Mouse (Mus musculus): ENCODE results near the gene Atp5j2. TPM values are rescaled to one million over a fixed set of nuclear protein-coding genes. Genes with fewer than 3 reads are reported as not detected.

The Atp5j2 gene
- total and polyA plus RNA-seq, 3 experiments, result 493 to 733 (median 543) TPM

DNA sequence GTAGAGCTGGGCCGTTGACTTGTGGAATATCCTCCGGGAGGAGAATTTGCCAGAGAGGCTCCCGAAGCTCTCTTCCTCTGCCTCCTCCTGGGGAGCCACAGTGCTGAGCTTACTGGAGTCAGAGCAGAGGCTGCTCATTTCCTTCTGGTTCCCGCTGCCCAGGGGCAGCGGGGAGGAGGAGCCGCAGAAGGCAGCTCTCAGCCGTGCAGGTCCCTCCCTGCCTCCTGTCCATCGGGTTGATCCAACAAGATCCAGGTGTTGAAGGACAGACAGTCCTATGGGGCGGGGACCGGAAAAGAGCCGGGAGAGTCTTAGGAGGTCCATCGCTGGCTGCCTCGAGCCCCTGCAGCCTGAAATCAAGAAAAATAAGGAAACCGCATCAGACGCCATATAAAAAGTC lies 26.7 kb downstream of the Atp5j2 start:
- Histone ChIP-seq H3K9ac (ENCODE audit: control insufficient read depth, low read depth, low read length, poor library complexity, severe bottlenecking) (no peak overlapping the region), H3K4me3 (ENCODE audit: control insufficient read depth in 1 of 2, insufficient read depth in 1 of 2, low read depth in 2 of 2, low read length in 2 of 2) (no peak overlapping the region), H3K9me3 (replicated peaks; ENCODE audit: insufficient read depth, low read length) (no peaks in the 10 kb centered on the region), H3K79me2 (ENCODE audit: control insufficient read depth, insufficient read depth, low read length, poor library complexity) (peaks cover 31% of the 10 kb centered on the region), H3K36me3 (ENCODE audit: control insufficient read depth in 1 of 2, insufficient read depth in 2 of 2, low read length in 2 of 2) (peaks cover 2 to 9% of the 10 kb centered on the region in 2 experiments), H3K27ac (ENCODE audit: control insufficient read depth, low read depth, low read length) (no peak overlapping the region), H3K4me1 (ENCODE audit: control insufficient read depth in 1 of 2, insufficient read depth in 2 of 2, low read length in 2 of 2) (peaks cover 0 to 10% of the 10 kb centered on the region in 2 experiments; a peak in 3 of 4 replicates), H3K27me3 (ENCODE audit: control insufficient read depth in 1 of 2, insufficient read depth in 2 of 2, low read length in 2 of 2) (no peaks in the 10 kb centered on the region)
- TF ChIP-seq EP300 (IDR thresholded peaks at IDR 0.05; ENCODE audit: low read depth in 1 of 2, low read length in 2 of 2) (no peak), ELF1 (IDR thresholded peaks at IDR 0.05; ENCODE audit: low read depth, low read length) (no peak), MYC (IDR thresholded peaks at IDR 0.05; ENCODE audit: low read depth, low read length) (no peak), MXI1 (IDR thresholded peaks at IDR 0.05; ENCODE audit: low read depth, low read length) (no peak), TCF12 (IDR thresholded peaks at IDR 0.05; ENCODE audit: low read depth, low read length) (no peak), TBP (IDR thresholded peaks at IDR 0.05; ENCODE audit: low read depth, low read length) (no peak), POLR2A (IDR thresholded peaks at IDR 0.05; ENCODE audit: control insufficient read depth in 1 of 2, insufficient read depth in 1 of 2, low read depth in 1 of 2, low read length in 2 of 2, poor library complexity in 1 of 2) (no peak), SIN3A (IDR thresholded peaks at IDR 0.05; ENCODE audit: low read length) (no peak), POLR2AphosphoS5 (IDR thresholded peaks at IDR 0.05; ENCODE audit: borderline replicate concordance, low read depth, low read length) (no peak), ZMIZ1 (IDR thresholded peaks at IDR 0.05; ENCODE audit: low read depth, low read length) (no peak), RCOR1 (IDR thresholded peaks at IDR 0.05; ENCODE audit: low read depth, low read length) (no peak), JUND (IDR thresholded peaks at IDR 0.05; ENCODE audit: low read depth, low read length) (no peak), E2F4 (IDR thresholded peaks at IDR 0.05; ENCODE audit: borderline replicate concordance, low read depth, low read length) (no peak)
- no peak for DNase-seq (ENCODE audit: low read depth, low spot score)

DNA sequence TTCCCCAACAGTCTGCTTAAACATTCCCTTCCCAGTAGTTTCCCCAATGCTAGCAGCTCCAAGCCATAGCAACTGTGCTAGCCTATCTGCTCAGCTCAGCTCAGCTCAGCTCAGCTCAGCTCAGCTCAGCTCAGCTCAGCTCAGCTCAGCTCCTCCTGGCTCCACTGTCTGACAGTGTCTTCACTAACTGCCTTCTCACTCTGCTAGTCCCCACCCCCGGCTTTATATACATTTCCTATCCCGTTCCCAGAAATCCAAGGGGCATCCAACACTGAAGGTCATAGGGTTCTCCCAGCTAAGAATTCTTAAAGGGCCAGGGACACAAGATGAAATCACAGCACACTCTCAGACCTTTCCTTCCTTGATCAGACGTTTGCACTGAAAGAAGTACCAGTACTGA lies 27.2 kb downstream of the Atp5j2 start:
- DNase-seq (ENCODE audit: low read depth, low spot score), result no peak
- H3K4me1 ChIP-seq (ENCODE audit: control insufficient read depth in 1 of 2, insufficient read depth in 2 of 2, low read length in 2 of 2), result peaks cover 0 to 10% of the 10 kb centered on the region in 2 experiments; a peak in 3 of 4 replicates
- H3K4me3 ChIP-seq (ENCODE audit: control insufficient read depth in 1 of 2, insufficient read depth in 1 of 2, low read depth in 2 of 2, low read length in 2 of 2), result no peak overlapping the region
- TF ChIP-seq ZC3H11A (IDR thresholded peaks at IDR 0.05; ENCODE audit: low read depth, low read length) (no peak), GABPA (IDR thresholded peaks at IDR 0.05; ENCODE audit: low read depth, low read length) (no peak), CHD1 (IDR thresholded peaks at IDR 0.05; ENCODE audit: low read depth, low read length) (no peak), MAZ (IDR thresholded peaks at IDR 0.05; ENCODE audit: low read depth, low read length) (no peak), ZNF384 (IDR thresholded peaks at IDR 0.05; ENCODE audit: low read depth, low read length) (no peak), MYC (IDR thresholded peaks at IDR 0.05; ENCODE audit: low read depth, low read length) (no peak), BHLHE40 (IDR thresholded peaks at IDR 0.05; ENCODE audit: borderline replicate concordance, low read depth, low read length) (no peak), MXI1 (IDR thresholded peaks at IDR 0.05; ENCODE audit: low read depth, low read length) (no peak), MAFK (IDR thresholded peaks at IDR 0.05; ENCODE audit: borderline replicate concordance, low read depth, low read length) (no peak), MYB (IDR thresholded peaks at IDR 0.05; ENCODE audit: low read depth, low read length) (no peak), USF1 (IDR thresholded peaks at IDR 0.05; ENCODE audit: low read depth, low read length) (no peak), NELFE (IDR thresholded peaks at IDR 0.05; ENCODE audit: low read depth, low read length) (no peak), RAD21 (IDR thresholded peaks at IDR 0.05; ENCODE audit: low read depth, low read length) (no peak), CHD2 (IDR thresholded peaks at IDR 0.05; ENCODE audit: low read length) (no peak), UBTF (IDR thresholded peaks at IDR 0.05; ENCODE audit: borderline replicate concordance, insufficient read depth, low read depth, low read length) (no peak), SMC3 (IDR thresholded peaks at IDR 0.05; ENCODE audit: low read depth, low read length) (no peak), POLR2AphosphoS2 (IDR thresholded peaks at IDR 0.05; ENCODE audit: low read length) (no peak), MEF2A (IDR thresholded peaks at IDR 0.05; ENCODE audit: extremely low read depth, insufficient replicate concordance, low read depth, low read length, poor library complexity, severe bottlenecking) (no peak), EP300 (IDR thresholded peaks at IDR 0.05; ENCODE audit: low read depth in 1 of 2, low read length in 2 of 2) (no peak), TBP (IDR thresholded peaks at IDR 0.05; ENCODE audit: low read depth, low read length) (no peak)
- H3K9me3 ChIP-seq (replicated peaks; ENCODE audit: insufficient read depth, low read length), result no peaks in the 10 kb centered on the region
- peaks cover 2 to 9% of the 10 kb centered on the region in 2 experiments for H3K36me3 ChIP-seq (ENCODE audit: control insufficient read depth in 1 of 2, insufficient read depth in 2 of 2, low read length in 2 of 2)
- peaks cover 31% of the 10 kb centered on the region for H3K79me2 ChIP-seq (ENCODE audit: control insufficient read depth, insufficient read depth, low read length, poor library complexity)
- no peak overlapping the region for H3K9ac ChIP-seq (ENCODE audit: control insufficient read depth, low read depth, low read length, poor library complexity, severe bottlenecking)
- H3K27ac ChIP-seq (ENCODE audit: control insufficient read depth, low read depth, low read length), result no peak overlapping the region
- H3K27me3 ChIP-seq (ENCODE audit: control insufficient read depth in 1 of 2, insufficient read depth in 2 of 2, low read length in 2 of 2), result no peaks in the 10 kb centered on the region
